Mouse (Mus musculus) midbrain, embryonic 15.5 days (tissue): ENCODE results near the gene Tm9sf3. TPM values are rescaled to one million over a fixed set of nuclear protein-coding genes. Genes with fewer than 3 reads are reported as not detected.

Source experiments
- ATAC-seq: fragments of 200-750 bp; cut with Nextera tagmentation; replicated peaks from 2 replicates; pipeline ENCODE4 v1.8.0; 2017; ENCODE audit warnings: moderate TSS enrichment
- H3K27ac ChIP-seq: fragments of 300-500 bp; sonication (generic); 2 replicates; pipeline ENCODE4 v1.5.1; 2015; ENCODE audit warnings: mild to moderate bottlenecking, inconsistent platforms
- H3K27me3 ChIP-seq: fragments of 300-500 bp; sonication (generic); replicated peaks from 2 replicates; pipeline ENCODE4 v1.6.1; 2015; ENCODE audit warnings: inconsistent platforms
- H3K36me3 ChIP-seq: fragments of 300-500 bp; sonication (generic); replicated peaks from 2 replicates; pipeline ENCODE4 v1.6.1; 2015; ENCODE audit warnings: inconsistent platforms
- H3K4me1 ChIP-seq: fragments of 300-500 bp; sonication (generic); 2 replicates; pipeline ENCODE4 v1.6.1; 2015; ENCODE audit warnings: inconsistent platforms
- H3K4me2 ChIP-seq: fragments of 300-500 bp; sonication (generic); 2 replicates; pipeline ENCODE4 v1.6.1; 2015; ENCODE audit warnings: inconsistent platforms, mild to moderate bottlenecking, moderate library complexity
- H3K4me3 ChIP-seq: fragments of 300-500 bp; sonication (generic); 2 replicates; pipeline ENCODE4 v1.5.1; 2015; ENCODE audit warnings: mild to moderate bottlenecking, inconsistent platforms
- H3K9ac ChIP-seq: fragments of 300-500 bp; sonication (generic); 2 replicates; pipeline ENCODE4 v1.6.1; 2015; ENCODE audit warnings: mild to moderate bottlenecking, inconsistent platforms
- H3K9me3 ChIP-seq: fragments of 300-500 bp; sonication (generic); 2 replicates; pipeline ENCODE4 v1.6.1; 2016; ENCODE audit warnings: inconsistent platforms
- WGBS: fragments of 180-500 bp; shearing (Covaris S2); methylation state at CpG from one replicate; pipeline ENCODE4 v1.1.7; 2015; ENCODE audit warnings: mixed read lengths; 5-methylcytosine and 5-hydroxymethylcytosine counted together
- polyA plus RNA-seq: library from polyadenylated mRNA; unstranded; fragments of >200 nt; fragmentation: Nextera tagmentation; extraction: Ambion mirVana; gene quantifications from 2 replicates; pipeline ENCODE4 v1.2.1, GENCODE M21; 2015

Gene Tm9sf3
- polyA plus RNA-seq, 1 experiment from 2014 or later = 87.8 TPM

GRCm38 (mm10) chr19:41258707-41259106, 5.1 kb downstream of the Tm9sf3 start:
- no peak overlapping the region for H3K4me3 ChIP-seq
- no peaks in the 10 kb centered on the region for H3K36me3 ChIP-seq
- no peak overlapping the region for H3K4me2 ChIP-seq
- WGBS = 43% methylated on average over 2 of the region's 2 CpGs
- H3K9ac ChIP-seq = no peak overlapping the region
- H3K9me3 ChIP-seq = no peaks in the 10 kb centered on the region
- no peak for ATAC-seq
- no peak overlapping the region for H3K27ac ChIP-seq
- H3K4me1 ChIP-seq = peaks cover 35% of the 10 kb centered on the region
- no peaks in the 10 kb centered on the region for H3K27me3 ChIP-seq

- WGBS = 87% methylated on average over 5 of the region's 5 CpGs
- Histone ChIP-seq H3K4me2 (no peak overlapping the region), H3K4me1 (peaks cover 4% of the 10 kb centered on the region; the same call in 1 of the 2 replicates), H3K9ac (no peak overlapping the region), H3K36me3 (no peaks in the 10 kb centered on the region), H3K27ac (no peak overlapping the region), H3K9me3 (no peaks in the 10 kb centered on the region), H3K27me3 (no peaks in the 10 kb centered on the region), H3K4me3 (no peak overlapping the region)
- no peak for ATAC-seq
These were observed 9.2 kb downstream of the Tm9sf3 start for GRCm38 (mm10) chr19:41254584-41254983.

- H3K4me1 ChIP-seq = no peaks in the 10 kb centered on the region
- WGBS = 78% methylated on average over 4 of the region's 4 CpGs
These were observed 14.8 kb downstream of the Tm9sf3 start for GRCm38 (mm10) chr19:41248968-41249367.

GRCm38 (mm10) chr19:41248271-41248670, 15.5 kb downstream of the Tm9sf3 start:
- no peaks in the 10 kb centered on the region for H3K27me3 ChIP-seq
- no peak overlapping the region for H3K27ac ChIP-seq
- no peaks in the 10 kb centered on the region for H3K9me3 ChIP-seq
- 96% methylated on average over 3 of the region's 3 CpGs for WGBS
- H3K9ac ChIP-seq = no peak overlapping the region
- H3K4me2 ChIP-seq = no peak overlapping the region
- no peaks in the 10 kb centered on the region for H3K4me1 ChIP-seq
- ATAC-seq = no peak
- no peak overlapping the region for H3K4me3 ChIP-seq
- 0 out of 2 replicates have a peak, but pooled peaks cover 9% of the 10 kb centered on the region for H3K36me3 ChIP-seq

More at GRCm38 (mm10) chr19:41248968-41249367, 14.8 kb downstream of the Tm9sf3 start:
- no peaks in the 10 kb centered on the region for H3K27me3 ChIP-seq
- H3K4me3 ChIP-seq = no peak overlapping the region
- ATAC-seq = no peak
- H3K9me3 ChIP-seq = no peaks in the 10 kb centered on the region
- no peak overlapping the region for H3K9ac ChIP-seq
- no peak overlapping the region for H3K27ac ChIP-seq
- no peak overlapping the region for H3K4me2 ChIP-seq
- H3K36me3 ChIP-seq = 0 out of 2 replicates have a peak, but pooled peaks cover 9% of the 10 kb centered on the region

GRCm38 (mm10) chr19:41246271-41246670, 17.5 kb downstream of the Tm9sf3 start:
- Histone ChIP-seq H3K4me1 (no peaks in the 10 kb centered on the region), H3K36me3 (peaks cover 24% of the 10 kb centered on the region; the same call in 1 of the 2 replicates), H3K27ac (no peak overlapping the region), H3K9me3 (no peaks in the 10 kb centered on the region), H3K9ac (no peak overlapping the region), H3K27me3 (no peaks in the 10 kb centered on the region), H3K4me3 (no peak overlapping the region), H3K4me2 (no peak overlapping the region)
- 83% methylated on average over 4 of the region's 4 CpGs for WGBS
- ATAC-seq = no peak

- no peaks in the 10 kb centered on the region for H3K27me3 ChIP-seq
- no peaks in the 10 kb centered on the region for H3K9me3 ChIP-seq
- peaks cover 24% of the 10 kb centered on the region; the same call in 1 of the 2 replicates for H3K36me3 ChIP-seq
- no peak overlapping the region for H3K27ac ChIP-seq
- no peak overlapping the region for H3K9ac ChIP-seq
- no peak overlapping the region for H3K4me2 ChIP-seq
- ATAC-seq = no peak
- WGBS = 57% methylated on average over 6 of the region's 6 CpGs
- H3K4me1 ChIP-seq = no peaks in the 10 kb centered on the region
- H3K4me3 ChIP-seq = no peak overlapping the region
These were observed 19.2 kb downstream of the Tm9sf3 start for GRCm38 (mm10) chr19:41244581-41244980.

GRCm38 (mm10) chr19:41241997-41242396, 21.8 kb downstream of the Tm9sf3 start:
- H3K4me2 ChIP-seq = no peak overlapping the region
- ATAC-seq = no peak
- no peaks in the 10 kb centered on the region for H3K9me3 ChIP-seq
- WGBS = 95% methylated on average over 5 of the region's 5 CpGs
- H3K9ac ChIP-seq = no peak overlapping the region
- no peaks in the 10 kb centered on the region for H3K4me1 ChIP-seq
- H3K27ac ChIP-seq = no peak overlapping the region
- no peaks in the 10 kb centered on the region for H3K27me3 ChIP-seq
- H3K4me3 ChIP-seq = no peak overlapping the region
- peaks cover 26% of the 10 kb centered on the region; the same call in 1 of the 2 replicates for H3K36me3 ChIP-seq

GRCm38 (mm10) chr19:41233698-41234097, 30.1 kb downstream of the Tm9sf3 start:
- Histone ChIP-seq H3K27ac (no peak overlapping the region), H3K27me3 (no peaks in the 10 kb centered on the region), H3K9ac (no peak overlapping the region), H3K9me3 (no peaks in the 10 kb centered on the region), H3K4me3 (no peak overlapping the region), H3K4me1 (no peaks in the 10 kb centered on the region), H3K36me3 (peaks cover 29% of the 10 kb centered on the region), H3K4me2 (no peak overlapping the region)
- ATAC-seq = no peak
- 95% methylated on average over 4 of the region's 4 CpGs for WGBS

GRCm38 (mm10) chr19:41208326-41208725, 55.5 kb downstream of the Tm9sf3 start:
- Histone ChIP-seq H3K36me3 (no peaks in the 10 kb centered on the region), H3K9ac (no peak overlapping the region), H3K9me3 (no peaks in the 10 kb centered on the region), H3K27ac (no peak overlapping the region), H3K4me2 (no peak overlapping the region), H3K4me1 (peaks cover 19% of the 10 kb centered on the region), H3K27me3 (peaks cover 37% of the 10 kb centered on the region), H3K4me3 (no peak overlapping the region)
- no peak for ATAC-seq
- 64% methylated on average over 7 of the region's 7 CpGs for WGBS

GRCm38 (mm10) chr19:41206811-41207344, 56.9 kb downstream of the Tm9sf3 start, which contains the start of gene Tll2:
Tll2 (minus strand) TSS chr19:41206835.
- no peaks in the 10 kb centered on the region for H3K36me3 ChIP-seq
- H3K4me1 ChIP-seq = peaks cover 19% of the 10 kb centered on the region
- H3K27ac ChIP-seq = no peak within 1 kb of the TSS
- 2% methylated on average over 32 of the region's 32 CpGs for WGBS
- H3K27me3 ChIP-seq = peaks cover 49% of the 10 kb centered on the region
- peak within 1 kb of the TSS; percentile 41 for H3K4me3 ChIP-seq
- peak within 1 kb of the TSS; percentile 36 for H3K9ac ChIP-seq
- H3K9me3 ChIP-seq = no peaks in the 10 kb centered on the region
- peak; percentile 93 for ATAC-seq
- peak within 1 kb of the TSS; percentile 90 for H3K4me2 ChIP-seq

- Histone ChIP-seq H3K9me3 (no peaks in the 10 kb centered on the region), H3K36me3 (no peaks in the 10 kb centered on the region), H3K9ac (peak overlapping the region; percentile 36), H3K27me3 (peaks cover 51% of the 10 kb centered on the region), H3K27ac (no peak overlapping the region), H3K4me2 (peak overlapping the region; percentile 90), H3K4me1 (peaks cover 19% of the 10 kb centered on the region), H3K4me3 (peak overlapping the region; percentile 41)
- peak; percentile 65 for ATAC-seq
- under 1% methylated on average over 46 of the region's 46 CpGs for WGBS
These were observed 57.6 kb downstream of the Tm9sf3 start for GRCm38 (mm10) chr19:41206041-41206810.

GRCm38 (mm10) chr19:41204159-41205081, 59.4 kb downstream of the Tm9sf3 start:
- no peak overlapping the region for H3K4me2 ChIP-seq
- H3K27me3 ChIP-seq = peaks cover 56% of the 10 kb centered on the region
- peaks cover 19% of the 10 kb centered on the region for H3K4me1 ChIP-seq
- WGBS = 63% methylated on average over 11 of the region's 11 CpGs
- no peak overlapping the region for H3K4me3 ChIP-seq
- no peaks in the 10 kb centered on the region for H3K9me3 ChIP-seq
- H3K9ac ChIP-seq = no peak overlapping the region
- no peak overlapping the region for H3K27ac ChIP-seq
- no peaks in the 10 kb centered on the region for H3K36me3 ChIP-seq
- ATAC-seq = no peak
